Mouse (Mus musculus) bone marrow macrophage, adult 2 months (primary cell): ENCODE measurements around the gene Haspin. TPM values are rescaled to one million over a fixed set of nuclear protein-coding genes. Genes with fewer than 3 reads are reported as not detected.

Experiments
- H3K27ac ChIP-seq: 2 replicates; pipeline ENCODE4 v1.5.1; 2012; ENCODE audit warnings: low read depth, low read length; ENCODE audit not compliant: insufficient read depth
- H3K4me1 ChIP-seq: 2 replicates; pipeline ENCODE4 v1.6.1; 2012; ENCODE audit warnings: low read length; ENCODE audit not compliant: control insufficient read depth, insufficient read depth
- H3K4me3 ChIP-seq: 2 replicates; pipeline ENCODE4 v1.5.1; 2012; ENCODE audit warnings: mild to moderate bottlenecking, low read length, moderate library complexity; ENCODE audit not compliant: insufficient read depth
- CTCF ChIP-seq: IDR thresholded peaks from 2 replicates; pipeline ENCODE4 v1.5.1; 2012; ENCODE audit warnings: low read depth, mild to moderate bottlenecking, low read length, moderate library complexity
- POLR2A ChIP-seq: IDR thresholded peaks from 2 replicates; pipeline ENCODE4 v1.6.1; 2012; ENCODE audit warnings: mild to moderate bottlenecking, low read depth, low read length, borderline replicate concordance
- polyA plus RNA-seq: library from polyadenylated mRNA; stranded (reverse); fragments of >200 nt; gene quantifications from 2 replicates; pipeline ENCODE4 v1.2.4, GENCODE M21; 2012; ENCODE audit not compliant: missing spikeins, insufficient read depth, insufficient read length

The Haspin gene
- 8.7 and 9.0 TPM in 2 replicates for polyA plus RNA-seq

DNA sequence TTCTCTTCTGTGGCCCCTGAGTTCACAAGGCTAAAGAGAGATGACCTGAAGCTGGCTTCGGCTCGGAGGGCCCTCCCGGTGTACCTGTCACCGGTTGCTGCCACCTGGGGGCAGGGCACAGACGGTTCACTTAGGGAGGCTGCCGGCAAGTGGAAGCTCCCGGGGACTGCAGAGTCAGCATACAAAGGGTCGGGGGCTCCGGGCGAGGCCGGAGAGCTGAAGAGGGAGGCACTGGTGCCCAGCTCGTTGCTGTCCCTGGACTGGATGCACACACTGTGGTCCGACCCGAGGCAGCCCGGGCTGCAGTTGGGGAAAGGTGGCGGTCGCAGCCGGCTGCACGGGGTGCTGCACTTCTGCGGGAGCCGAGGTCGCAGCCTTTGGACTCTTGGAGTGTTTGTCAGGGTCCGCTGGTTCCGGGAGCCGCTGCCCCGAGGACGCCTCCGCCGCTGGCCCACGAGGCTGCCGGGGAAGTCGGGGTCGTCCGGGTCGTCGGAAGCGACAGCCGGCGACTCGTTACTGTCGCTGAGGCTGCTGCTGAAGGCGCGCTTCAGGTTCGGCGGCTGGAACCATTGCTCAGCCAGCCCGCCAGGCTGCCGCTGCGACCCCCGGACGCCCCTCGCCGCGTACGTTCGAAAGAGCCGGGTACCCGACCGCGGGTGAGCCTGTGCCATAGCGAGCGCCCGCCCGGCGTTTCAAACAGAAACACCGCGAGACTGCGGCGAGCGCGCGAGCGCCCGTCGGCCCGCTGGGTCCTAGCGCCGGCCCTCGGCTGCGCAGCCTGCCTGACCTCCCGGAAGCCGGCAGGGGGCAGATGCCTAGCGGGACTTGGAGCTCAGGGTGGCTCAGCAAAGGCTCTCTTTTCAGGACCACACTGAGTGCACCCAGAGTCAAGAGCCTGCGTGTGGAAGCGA, at the start of gene Haspin:
TSS of gene Haspin (minus strand) at position 704 of the 911 bp plus-strand sequence.
- TF ChIP-seq POLR2A (no peak), CTCF (peak; percentile 56; the same call in 1 of the 2 replicates)
- peak within 1 kb of the TSS; percentile 27 for H3K27ac ChIP-seq
- peaks cover 23% of the 10 kb centered on the region for H3K4me1 ChIP-seq

DNA sequence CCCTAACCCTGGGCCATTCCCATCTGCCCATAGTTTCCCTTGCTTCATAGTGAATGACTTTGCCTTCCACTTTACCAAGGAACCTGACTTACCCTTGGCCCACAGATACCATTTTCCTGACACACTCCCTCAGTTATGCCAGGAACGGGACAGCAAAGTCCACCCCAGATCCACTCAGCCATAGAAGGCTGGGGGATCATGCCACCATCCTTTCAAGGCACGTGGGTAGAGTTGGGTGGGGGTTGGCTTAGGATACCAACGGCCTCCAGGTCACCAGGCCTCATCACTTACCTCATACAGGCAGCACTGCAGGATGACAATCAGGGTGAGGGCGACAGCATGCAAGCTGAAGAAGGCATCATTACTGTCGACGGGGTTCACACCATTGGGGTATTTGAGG, 49.1 kb upstream of the Haspin start:
- H3K4me1 ChIP-seq, result peaks cover 19% of the 10 kb centered on the region
- no peak overlapping the region for H3K4me3 ChIP-seq
- TF ChIP-seq CTCF (no peak), POLR2A (no peak)
- H3K27ac ChIP-seq, result no peak overlapping the region

More for the DNA sequence above, at the start of gene Haspin:
- H3K4me3 ChIP-seq, result peak within 1 kb of the TSS; percentile 92

GRCm38 (mm10) chr11:73185872-73186615, 48.0 kb upstream of the Haspin start:
- H3K4me1 ChIP-seq, result peaks cover 14% of the 10 kb centered on the region
- TF ChIP-seq POLR2A, result no peak
- no peak overlapping the region for H3K4me3 ChIP-seq
- peak overlapping the region; percentile 58 for H3K27ac ChIP-seq

- peaks cover 12% of the 10 kb centered on the region for H3K4me1 ChIP-seq
- no peak overlapping the region for H3K27ac ChIP-seq
- H3K4me3 ChIP-seq, result peak overlapping the region; percentile 79
- TF ChIP-seq CTCF, result no peak
- no peak for TF ChIP-seq POLR2A
These were observed 39.8 kb upstream of the Haspin start for GRCm38 (mm10) chr11:73177895-73178294.

- peak overlapping the region; percentile 78 for H3K27ac ChIP-seq
- peak overlapping the region; percentile 79 for H3K4me3 ChIP-seq
- H3K4me1 ChIP-seq, result peaks cover 12% of the 10 kb centered on the region
- TF ChIP-seq POLR2A (no peak), CTCF (no peak)
These were observed 39.4 kb upstream of the Haspin start for GRCm38 (mm10) chr11:73177509-73177875.

- Histone ChIP-seq H3K27ac (peak within 1 kb of the TSS; percentile 78), H3K4me3 (peak within 1 kb of the TSS; percentile 99), H3K4me1 (peaks cover 12% of the 10 kb centered on the region)
- 0 out of 2 replicates have a peak, but pooled peaks have one; percentile 60 for TF ChIP-seq POLR2A
- no peak for TF ChIP-seq CTCF
These were observed 38.8 kb upstream of the Haspin start, which contains the start of the genes Emc6 and Tax1bp3 for GRCm38 (mm10) chr11:73176608-73177508. Emc6 (minus strand) TSS chr11:73177037. Tax1bp3 (plus strand) TSS chr11:73177083.

DNA sequence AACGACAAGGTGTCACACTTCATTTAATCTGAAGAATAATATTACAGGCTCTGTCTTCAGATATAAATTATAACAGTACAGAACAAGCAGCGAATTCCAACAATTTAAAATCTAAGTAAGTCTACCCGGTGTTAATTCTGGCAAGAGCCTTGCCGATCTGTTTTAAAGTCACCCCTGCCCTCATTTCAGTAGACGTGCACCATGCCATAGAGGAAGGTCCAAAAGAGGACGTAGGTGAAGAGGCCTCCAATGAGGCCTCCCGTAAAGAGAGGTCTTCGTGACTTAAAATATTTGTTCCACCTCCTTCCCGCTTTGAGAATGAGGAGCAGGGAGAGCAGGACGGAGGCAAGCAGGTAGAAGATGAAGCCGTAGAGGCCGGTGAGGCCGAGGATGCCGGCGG, 38.1 kb upstream of the Haspin start:
- Histone ChIP-seq H3K27ac (peak overlapping the region; percentile 70), H3K4me1 (peaks cover 12% of the 10 kb centered on the region), H3K4me3 (peak overlapping the region; percentile 99)
- no peak for TF ChIP-seq CTCF
- TF ChIP-seq POLR2A, result no peak

- TF ChIP-seq CTCF (no peak), POLR2A (no peak)
- Histone ChIP-seq H3K4me1 (peaks cover 12% of the 10 kb centered on the region), H3K27ac (no peak overlapping the region), H3K4me3 (peak overlapping the region; percentile 99)
These were observed 37.5 kb upstream of the Haspin start for GRCm38 (mm10) chr11:73175612-73176011.

DNA sequence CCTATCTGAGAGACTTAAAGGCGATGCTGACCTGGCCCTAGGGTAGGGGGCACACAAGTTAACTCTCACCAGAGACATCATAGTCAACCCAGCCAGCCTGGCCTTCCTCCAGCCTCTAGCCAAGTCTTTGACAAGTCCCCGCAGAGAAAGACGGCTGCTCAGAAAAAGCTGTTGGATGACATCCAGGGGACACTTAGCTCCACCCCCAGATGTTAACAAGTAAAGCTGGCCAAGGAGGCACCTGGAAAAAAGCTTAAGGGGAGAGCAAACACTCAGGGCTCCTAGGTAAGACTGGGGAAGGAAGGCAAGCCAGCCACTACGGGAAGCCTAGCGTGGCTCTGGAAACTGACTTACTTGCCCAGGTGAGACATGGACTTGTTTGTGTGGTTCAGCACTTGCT, 34.1 kb upstream of the Haspin start:
- Histone ChIP-seq H3K27ac (no peak overlapping the region), H3K4me3 (no peak overlapping the region), H3K4me1 (peaks cover 6% of the 10 kb centered on the region)
- TF ChIP-seq CTCF, result no peak
- TF ChIP-seq POLR2A, result no peak
